Mouse (Mus musculus): ENCODE measurements around the gene Rbm19. TPM values are rescaled to one million over a fixed set of nuclear protein-coding genes. Genes with fewer than 3 reads are reported as not detected.

The Rbm19 gene
- polyA plus RNA-seq, 1 experiment from 2014 or later, result 10.8 TPM

DNA sequence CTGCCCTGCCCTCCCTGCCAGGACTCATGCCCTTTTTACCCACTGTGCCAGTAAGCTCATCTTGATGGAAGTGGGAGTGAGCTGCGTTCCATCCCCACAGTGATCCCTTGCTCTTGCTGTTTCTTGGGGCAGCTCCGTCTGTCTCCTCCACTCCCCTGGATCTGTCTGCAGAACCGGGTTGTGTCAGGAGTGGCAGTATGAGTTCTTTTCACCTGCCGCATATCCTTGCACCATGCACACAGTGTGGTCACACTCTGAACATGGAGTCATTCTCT is 60.7 kb downstream of the Rbm19 start:
- ATAC-seq (ENCODE audit: low FRiP score, low TSS enrichment), result no peak
- WGBS, result 96% methylated on average over 4 of the region's 4 CpGs
- Histone ChIP-seq H3K4me2 (replicated peaks; ENCODE audit: low read depth) (no peak overlapping the region), H3K27me3 (ENCODE audit: control insufficient read depth, insufficient read depth, low read length) (no peaks in the 10 kb centered on the region), H3K27ac (replicated peaks) (no peak overlapping the region), H3K4me1 (replicated peaks; ENCODE audit: control insufficient read depth, insufficient read depth) (no peaks in the 10 kb centered on the region), H3K9ac (ENCODE audit: low read length) (no peak overlapping the region), H3K4me3 (ENCODE audit: low read depth, low read length) (no peak overlapping the region), H3K36me3 (ENCODE audit: control insufficient read depth, insufficient read depth, low read length) (peaks cover 4% of the 10 kb centered on the region; the same call in 1 of the 2 replicates), H3K9me3 (ENCODE audit: control insufficient read depth, low read length) (no peaks in the 10 kb centered on the region)
- DNase-seq (ENCODE audit: low spot score), result no peak
- TF ChIP-seq EP300 (optimal IDR thresholded peaks at IDR 0.05), result no peak
- no peak for TF ChIP-seq CTCF (IDR thresholded peaks at IDR 0.05; ENCODE audit: low read depth)

- H3K4me3 ChIP-seq (ENCODE audit: low read depth, low read length), result no peak overlapping the region
- DNase-seq (ENCODE audit: low spot score), result no peak
Observed at GRCm38 (mm10) chr5:120180102-120180501, 63.8 kb downstream of the Rbm19 start.

DNA sequence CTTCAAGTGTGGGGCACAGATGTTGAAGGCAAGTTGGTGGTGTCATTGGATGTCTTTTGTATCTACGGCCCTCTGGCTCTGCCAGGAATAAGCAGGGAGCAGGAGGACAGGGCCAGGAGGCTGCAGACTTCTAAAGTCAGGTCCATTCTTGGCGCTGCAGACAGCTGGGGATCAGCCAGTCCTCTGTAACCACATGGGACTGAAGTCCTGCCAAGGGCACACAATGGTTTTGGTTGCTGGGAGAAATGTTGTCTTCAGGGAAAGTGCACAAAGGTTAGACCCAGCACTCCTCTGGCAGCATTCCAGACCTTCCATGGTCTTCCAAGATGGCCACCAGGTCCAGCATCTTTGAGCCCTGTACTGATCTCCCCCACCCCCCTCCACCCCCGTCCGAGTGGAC is 65.1 kb downstream of the Rbm19 start:
- Histone ChIP-seq H3K4me2 (replicated peaks; ENCODE audit: low read depth) (no peak overlapping the region), H3K9ac (ENCODE audit: low read length) (no peak overlapping the region), H3K36me3 (ENCODE audit: control insufficient read depth, insufficient read depth, low read length) (no peaks in the 10 kb centered on the region), H3K4me1 (replicated peaks; ENCODE audit: control insufficient read depth, insufficient read depth) (no peaks in the 10 kb centered on the region), H3K27ac (replicated peaks) (no peak overlapping the region), H3K4me3 (ENCODE audit: low read depth, low read length) (no peak overlapping the region), H3K9me3 (ENCODE audit: control insufficient read depth, low read length) (no peaks in the 10 kb centered on the region), H3K27me3 (ENCODE audit: control insufficient read depth, insufficient read depth, low read length) (no peaks in the 10 kb centered on the region)
- WGBS, result 87% methylated on average over 4 of the region's 4 CpGs
- TF ChIP-seq EP300 (optimal IDR thresholded peaks at IDR 0.05), result no peak
- no peak for TF ChIP-seq CTCF (IDR thresholded peaks at IDR 0.05; ENCODE audit: low read depth)
- no peak for ATAC-seq (ENCODE audit: low FRiP score, low TSS enrichment)
- no peak for DNase-seq (ENCODE audit: low spot score)

More at GRCm38 (mm10) chr5:120180102-120180501, 63.8 kb downstream of the Rbm19 start:
- no peak overlapping the region for H3K27ac ChIP-seq (replicated peaks)
- TF ChIP-seq EP300 (optimal IDR thresholded peaks at IDR 0.05) (no peak), CTCF (IDR thresholded peaks at IDR 0.05; ENCODE audit: low read depth) (no peak)
- no peak for ATAC-seq (ENCODE audit: low FRiP score, low TSS enrichment)
- H3K36me3 ChIP-seq (ENCODE audit: control insufficient read depth, insufficient read depth, low read length), result peaks cover 4% of the 10 kb centered on the region; the same call in 1 of the 2 replicates
- 94% methylated on average over 11 of the region's 11 CpGs for whole genome bisulfite sequencing
- no peak overlapping the region for H3K4me2 ChIP-seq (replicated peaks; ENCODE audit: low read depth)
- no peaks in the 10 kb centered on the region for H3K4me1 ChIP-seq (replicated peaks; ENCODE audit: control insufficient read depth, insufficient read depth)
- no peak overlapping the region for H3K9ac ChIP-seq (ENCODE audit: low read length)
- no peaks in the 10 kb centered on the region for H3K9me3 ChIP-seq (ENCODE audit: control insufficient read depth, low read length)
- no peaks in the 10 kb centered on the region for H3K27me3 ChIP-seq (ENCODE audit: control insufficient read depth, insufficient read depth, low read length)

DNA sequence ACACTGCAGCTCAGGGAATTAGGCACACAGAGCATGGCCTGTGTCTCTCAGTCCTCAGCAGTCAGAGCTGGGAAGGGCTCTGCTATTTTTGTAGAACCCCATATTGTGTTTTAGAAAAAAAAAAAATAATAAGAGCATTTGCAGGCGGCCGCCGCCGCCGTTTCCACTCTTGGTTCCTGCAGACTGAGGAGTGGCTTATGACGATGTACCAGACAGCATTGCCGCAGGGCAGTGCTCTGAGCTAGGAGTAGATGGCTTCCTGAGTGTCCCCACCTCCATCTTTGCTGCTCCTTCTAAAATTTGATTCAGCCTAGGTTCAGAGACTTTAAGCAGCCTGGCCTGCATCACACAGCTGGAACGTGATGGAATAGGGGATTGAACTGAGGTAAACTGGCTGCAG is 67.1 kb downstream of the Rbm19 start:
- no peaks in the 10 kb centered on the region for H3K4me1 ChIP-seq (replicated peaks; ENCODE audit: control insufficient read depth, insufficient read depth)
- ATAC-seq (ENCODE audit: low FRiP score, low TSS enrichment) (no peak), DNase-seq (ENCODE audit: low spot score) (no peak)
- H3K9ac ChIP-seq (ENCODE audit: low read length), result no peak overlapping the region
- no peak overlapping the region for H3K4me2 ChIP-seq (replicated peaks; ENCODE audit: low read depth)
- H3K9me3 ChIP-seq (ENCODE audit: control insufficient read depth, low read length), result no peaks in the 10 kb centered on the region
- 68% methylated on average over 8 of the region's 8 CpGs for WGBS
- H3K27me3 ChIP-seq (ENCODE audit: control insufficient read depth, insufficient read depth, low read length), result no peaks in the 10 kb centered on the region
- no peak overlapping the region for H3K4me3 ChIP-seq (ENCODE audit: low read depth, low read length)
- no peaks in the 10 kb centered on the region for H3K36me3 ChIP-seq (ENCODE audit: control insufficient read depth, insufficient read depth, low read length)
- no peak overlapping the region for H3K27ac ChIP-seq (replicated peaks)
- TF ChIP-seq EP300 (optimal IDR thresholded peaks at IDR 0.05) (no peak), CTCF (IDR thresholded peaks at IDR 0.05; ENCODE audit: low read depth) (no peak)

DNA sequence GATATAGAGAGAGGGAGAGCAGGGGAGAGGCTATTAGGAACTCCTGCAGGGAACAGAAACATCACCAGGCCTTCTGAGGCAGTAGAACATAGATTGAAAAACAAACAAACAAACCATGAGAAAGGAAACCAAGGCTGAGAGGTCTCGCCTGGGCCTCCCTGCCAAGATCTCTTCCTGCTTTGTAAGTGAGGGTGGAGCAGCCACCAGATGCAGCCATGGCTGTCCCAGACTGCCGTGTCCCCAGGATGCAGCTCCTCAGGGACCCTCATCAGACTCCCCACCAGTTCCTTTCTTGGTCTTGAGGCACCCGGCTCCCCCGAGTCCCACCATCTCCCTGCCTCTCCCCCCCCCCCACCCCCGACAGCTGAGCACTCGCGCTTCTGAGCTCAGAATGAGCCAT is 67.5 kb downstream of the Rbm19 start:
- Histone ChIP-seq H3K9me3 (ENCODE audit: control insufficient read depth, low read length) (no peaks in the 10 kb centered on the region), H3K4me2 (replicated peaks; ENCODE audit: low read depth) (no peak overlapping the region), H3K27ac (replicated peaks) (no peak overlapping the region), H3K4me1 (replicated peaks; ENCODE audit: control insufficient read depth, insufficient read depth) (no peaks in the 10 kb centered on the region), H3K4me3 (ENCODE audit: low read depth, low read length) (no peak overlapping the region), H3K27me3 (ENCODE audit: control insufficient read depth, insufficient read depth, low read length) (no peaks in the 10 kb centered on the region), H3K36me3 (ENCODE audit: control insufficient read depth, insufficient read depth, low read length) (no peaks in the 10 kb centered on the region), H3K9ac (ENCODE audit: low read length) (no peak overlapping the region)
- no peak for ATAC-seq (ENCODE audit: low FRiP score, low TSS enrichment)
- no peak for DNase-seq (ENCODE audit: low spot score)
- no peak for TF ChIP-seq CTCF (IDR thresholded peaks at IDR 0.05; ENCODE audit: low read depth)
- no peak for TF ChIP-seq EP300 (optimal IDR thresholded peaks at IDR 0.05)
- WGBS, result 57% methylated on average over 6 of the region's 7 CpGs

- no peak for ATAC-seq (ENCODE audit: low FRiP score, low TSS enrichment)
- 90% methylated on average over 10 of the region's 10 CpGs for WGBS
- Histone ChIP-seq H3K4me3 (ENCODE audit: low read depth, low read length) (no peak overlapping the region), H3K27ac (replicated peaks) (no peak overlapping the region), H3K27me3 (ENCODE audit: control insufficient read depth, insufficient read depth, low read length) (no peaks in the 10 kb centered on the region), H3K36me3 (ENCODE audit: control insufficient read depth, insufficient read depth, low read length) (no peaks in the 10 kb centered on the region), H3K4me2 (replicated peaks; ENCODE audit: low read depth) (no peak overlapping the region), H3K4me1 (replicated peaks; ENCODE audit: control insufficient read depth, insufficient read depth) (no peaks in the 10 kb centered on the region), H3K9ac (ENCODE audit: low read length) (no peak overlapping the region), H3K9me3 (ENCODE audit: control insufficient read depth, low read length) (no peaks in the 10 kb centered on the region)
- no peak for DNase-seq (ENCODE audit: low spot score)
- TF ChIP-seq EP300 (optimal IDR thresholded peaks at IDR 0.05) (no peak), CTCF (IDR thresholded peaks at IDR 0.05; ENCODE audit: low read depth) (no peak)
Observed at GRCm38 (mm10) chr5:120185949-120186348, 69.7 kb downstream of the Rbm19 start.

All from stomach, postnatal 0 days (tissue).